Mouse (Mus musculus) forebrain, embryonic 14.5 days (tissue): ENCODE measurements at regions not wholly inside any gene's neighbourhood (a gene's known extent, or its start where the extent isn't known, plus 50 kb on each side); places are given as distances from the start of the nearest gene placed in this dataset.

ENCODE experiments used
- ATAC-seq: fragments of 200-750 bp; cut with Nextera tagmentation; 2 replicates; pipeline ENCODE4 v1.8.0; 2017; ENCODE audit warnings: mild to moderate bottlenecking, moderate library complexity
- DNase-seq: peaks from one replicate; pipeline ENCODE4 v3.0.0-alpha.2; 2015; ENCODE audit warnings: low spot score
- H3K27ac ChIP-seq: fragments of 300-500 bp; sonication (generic); 2 replicates; pipeline ENCODE4 v1.5.1; 2014; ENCODE audit warnings: low read depth, mild to moderate bottlenecking, control low read depth, low read length, moderate library complexity
- H3K27me3 ChIP-seq: fragments of 300-500 bp; sonication (generic); replicated peaks from 2 replicates; pipeline ENCODE4 v1.6.1; 2014; ENCODE audit warnings: low read length, control low read depth, mixed read lengths; ENCODE audit not compliant: control insufficient read depth, insufficient read depth
- H3K36me3 ChIP-seq: fragments of 300-500 bp; sonication (generic); 2 replicates; pipeline ENCODE4 v1.6.1; 2014; ENCODE audit warnings: low read length, control low read depth; ENCODE audit not compliant: control insufficient read depth, insufficient read depth
- H3K4me1 ChIP-seq: fragments of 300-500 bp; sonication (generic); 2 replicates; pipeline ENCODE4 v1.6.1; 2014; ENCODE audit warnings: antibody characterized with exemption, low read length, control low read depth; ENCODE audit not compliant: control insufficient read depth, insufficient read depth
- H3K4me2 ChIP-seq: fragments of 300-500 bp; sonication (generic); 2 replicates; pipeline ENCODE4 v1.6.1; 2014; ENCODE audit warnings: mild to moderate bottlenecking, control low read depth, low read length
- H3K4me3 ChIP-seq: fragments of 300-500 bp; sonication (generic); 2 replicates; pipeline ENCODE4 v1.5.1; 2014; ENCODE audit warnings: low read depth, low read length, control low read depth
- H3K9ac ChIP-seq: fragments of 300-500 bp; sonication (generic); 2 replicates; pipeline ENCODE4 v1.6.1; 2014; ENCODE audit warnings: mild to moderate bottlenecking, low read length, control low read depth, moderate library complexity
- H3K9me3 ChIP-seq: fragments of 300-500 bp; sonication (generic); replicated peaks from 2 replicates; pipeline ENCODE4 v1.6.1; 2016; ENCODE audit warnings: low read length, control low read depth, mixed read lengths; ENCODE audit not compliant: control insufficient read depth
- WGBS: fragments of 180-500 bp; shearing (Covaris S2); extraction: QIAGEN DNeasy Blood & Tissue Kit; methylation state at CpG from one replicate; pipeline ENCODE4 v1.1.7; 2014; 5-methylcytosine and 5-hydroxymethylcytosine counted together

- no peak overlapping the region for H3K4me3 ChIP-seq
- no peaks in the 10 kb centered on the region for H3K9me3 ChIP-seq
- H3K4me1 ChIP-seq = peaks cover 31% of the 10 kb centered on the region
- peak overlapping the region; percentile 90 for H3K27ac ChIP-seq
- no peaks in the 10 kb centered on the region for H3K27me3 ChIP-seq
- no peak for ATAC-seq
- no peaks in the 10 kb centered on the region for H3K36me3 ChIP-seq
- H3K4me2 ChIP-seq = peak overlapping the region; percentile 30; the same call in 1 of the 2 replicates
- WGBS = 45% methylated on average over 11 of the region's 11 CpGs
- peak; percentile 34 for DNase-seq
- H3K9ac ChIP-seq = no peak overlapping the region; the same call in 1 of the 2 replicates
Measured at GRCm38 (mm10) chr8:109415906-109416305, 77.9 kb upstream of the Pmfbp1 start.

DNA sequence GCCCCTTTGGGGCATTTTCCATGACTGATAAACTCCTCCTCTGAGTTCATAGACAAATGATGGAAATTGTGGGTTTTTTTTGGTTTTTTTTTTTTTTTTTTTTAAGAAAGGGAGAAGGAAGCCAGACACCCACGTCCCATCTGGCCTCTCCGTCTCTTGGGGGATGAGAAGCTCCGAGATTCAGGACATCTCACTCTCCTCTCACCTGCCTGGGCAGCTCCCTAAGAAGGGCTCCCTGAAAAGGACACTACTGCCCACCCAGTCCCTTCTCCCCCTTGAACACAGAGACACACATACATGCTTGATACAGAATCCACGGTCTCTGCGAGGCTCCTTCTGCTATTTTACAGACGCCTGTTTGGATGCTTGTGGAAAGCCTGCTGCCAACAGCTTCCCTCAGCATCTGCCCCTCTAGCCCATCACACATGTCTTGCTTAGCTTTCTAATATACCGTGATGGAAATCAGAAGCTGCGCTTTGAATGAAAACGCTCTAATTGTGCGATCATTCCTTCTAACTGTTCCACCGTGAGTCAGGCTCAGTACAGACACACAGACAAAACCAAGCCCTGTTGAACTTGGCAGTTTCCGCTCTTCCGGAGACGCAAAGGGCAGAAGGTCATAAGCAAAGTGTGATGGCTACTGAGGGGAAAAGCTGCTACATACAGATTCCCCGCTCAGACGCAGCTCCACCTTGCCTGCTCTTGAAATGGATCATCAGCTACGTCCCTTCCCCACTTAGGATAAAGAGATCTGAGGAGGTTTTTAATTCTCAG lies 77.3 kb upstream of the Pmfbp1 start:
- H3K4me3 ChIP-seq = no peak overlapping the region
- DNase-seq = peak; percentile 82

GRCm38 (mm10) chr8:109417222-109417621 lies 76.6 kb upstream of the Pmfbp1 start:
- no peaks in the 10 kb centered on the region for H3K9me3 ChIP-seq
- H3K36me3 ChIP-seq = no peaks in the 10 kb centered on the region
- H3K4me2 ChIP-seq = peak overlapping the region; percentile 30; the same call in 1 of the 2 replicates
- H3K27ac ChIP-seq = peak overlapping the region; percentile 90
- peak overlapping the region; percentile 47; the same call in 1 of the 2 replicates for H3K9ac ChIP-seq
- H3K4me3 ChIP-seq = no peak overlapping the region
- 31% methylated on average over 5 of the region's 5 CpGs for WGBS
- ATAC-seq (peak; percentile 84), DNase-seq (peak; percentile 91)
- H3K27me3 ChIP-seq = no peaks in the 10 kb centered on the region
- H3K4me1 ChIP-seq = peaks cover 31% of the 10 kb centered on the region

More for the DNA sequence above, 77.3 kb upstream of the Pmfbp1 start:
- Histone ChIP-seq H3K9me3 (no peaks in the 10 kb centered on the region), H3K4me1 (peaks cover 31% of the 10 kb centered on the region), H3K9ac (peak overlapping the region; percentile 47), H3K27ac (peak overlapping the region; percentile 90), H3K36me3 (no peaks in the 10 kb centered on the region), H3K27me3 (no peaks in the 10 kb centered on the region), H3K4me2 (peak overlapping the region; percentile 30)
- 58% methylated on average over 17 of the region's 17 CpGs for WGBS
- ATAC-seq = peak; percentile 60

GRCm38 (mm10) chr8:109417971-109418370 lies 75.9 kb upstream of the Pmfbp1 start:
- ATAC-seq (0 out of 2 replicates have a peak, but pooled peaks have one; percentile 13), DNase-seq (peak; percentile 70)
- Histone ChIP-seq H3K36me3 (no peaks in the 10 kb centered on the region), H3K4me2 (0 out of 2 replicates have a peak overlapping the region, but pooled peaks have one; percentile 11), H3K27ac (peak overlapping the region; percentile 68), H3K9me3 (no peaks in the 10 kb centered on the region), H3K9ac (peak overlapping the region; percentile 1; the same call in 1 of the 2 replicates), H3K27me3 (no peaks in the 10 kb centered on the region), H3K4me1 (peaks cover 31% of the 10 kb centered on the region), H3K4me3 (no peak overlapping the region)
- WGBS = 7% methylated on average over 12 of the region's 12 CpGs

DNA sequence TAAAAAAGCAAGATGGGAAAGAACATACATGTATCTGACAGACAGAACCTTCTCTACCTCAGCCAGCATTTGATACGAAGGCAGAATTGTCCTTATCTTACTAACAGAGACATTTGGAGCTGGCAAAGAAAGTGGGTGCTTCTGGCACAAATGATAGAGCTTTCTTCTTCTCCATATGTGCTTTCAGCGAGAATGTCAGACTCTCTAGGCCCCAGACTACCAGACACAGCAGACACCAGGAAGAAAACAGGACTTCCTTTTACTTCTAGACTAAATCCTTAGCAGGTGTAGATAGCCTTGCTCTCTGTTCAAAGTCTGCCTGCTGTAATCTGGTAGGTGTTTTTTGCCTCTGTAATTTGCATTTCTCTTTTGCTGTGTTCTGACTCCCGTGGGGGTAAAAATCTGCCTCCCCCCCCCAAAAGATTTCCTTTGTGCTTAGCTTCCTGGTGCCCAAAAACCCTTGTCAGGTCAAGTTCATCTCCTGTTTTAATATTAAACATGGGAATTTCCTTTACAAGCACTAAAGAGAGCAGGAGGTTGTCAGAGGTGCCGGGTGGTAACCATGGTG lies 74.7 kb upstream of the Pmfbp1 start:
- ATAC-seq = peak; percentile 27; the same call in 1 of the 2 replicates
- no peaks in the 10 kb centered on the region for H3K27me3 ChIP-seq
- H3K36me3 ChIP-seq = no peaks in the 10 kb centered on the region
- peaks cover 31% of the 10 kb centered on the region for H3K4me1 ChIP-seq
- H3K9me3 ChIP-seq = no peaks in the 10 kb centered on the region
- peak; percentile 74 for DNase-seq
- 29% methylated on average over 4 of the region's 4 CpGs for WGBS
- H3K4me3 ChIP-seq = no peak overlapping the region
- H3K4me2 ChIP-seq = no peak overlapping the region
- peak overlapping the region; percentile 68 for H3K27ac ChIP-seq
- H3K9ac ChIP-seq = no peak overlapping the region

GRCm38 (mm10) chr8:109424004-109424403 lies 69.8 kb upstream of the Pmfbp1 start:
- DNase-seq = no peak
- H3K27ac ChIP-seq = no peak overlapping the region
- 55% methylated on average over 5 of the region's 5 CpGs for WGBS
- H3K27me3 ChIP-seq = no peaks in the 10 kb centered on the region
- ATAC-seq = no peak
- H3K9ac ChIP-seq = no peak overlapping the region
- H3K4me3 ChIP-seq = no peak overlapping the region
- H3K4me1 ChIP-seq = no peaks in the 10 kb centered on the region
- no peak overlapping the region for H3K4me2 ChIP-seq
- no peaks in the 10 kb centered on the region for H3K36me3 ChIP-seq
- H3K9me3 ChIP-seq = no peaks in the 10 kb centered on the region

DNA sequence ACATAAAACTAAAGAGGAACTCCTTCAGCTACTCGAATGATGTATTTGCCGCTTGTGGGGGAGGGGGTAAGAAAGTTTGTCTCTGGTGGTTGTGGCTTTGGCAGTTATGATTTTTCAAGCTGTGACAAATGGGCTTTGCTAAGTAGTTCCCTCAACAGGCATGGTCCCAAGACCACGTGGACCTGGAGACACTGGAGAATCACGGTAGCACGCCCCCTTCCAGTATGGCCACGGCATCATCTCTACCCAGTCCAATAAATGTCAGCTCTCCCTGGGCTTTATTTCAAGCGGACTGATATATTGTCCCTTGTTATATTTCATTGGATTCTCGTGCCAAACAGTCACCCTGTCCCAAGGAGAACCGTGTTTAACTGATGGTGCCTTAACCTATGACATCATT lies 65.3 kb upstream of the Pmfbp1 start:
- no peak for DNase-seq
- no peak overlapping the region for H3K27ac ChIP-seq
- no peaks in the 10 kb centered on the region for H3K4me1 ChIP-seq
- ATAC-seq = no peak
- no peak overlapping the region for H3K4me2 ChIP-seq
- 93% methylated on average over 9 of the region's 9 CpGs for WGBS
- H3K36me3 ChIP-seq = no peaks in the 10 kb centered on the region
- no peak overlapping the region for H3K9ac ChIP-seq
- no peak overlapping the region for H3K4me3 ChIP-seq
- H3K9me3 ChIP-seq = no peaks in the 10 kb centered on the region
- no peaks in the 10 kb centered on the region for H3K27me3 ChIP-seq

DNA sequence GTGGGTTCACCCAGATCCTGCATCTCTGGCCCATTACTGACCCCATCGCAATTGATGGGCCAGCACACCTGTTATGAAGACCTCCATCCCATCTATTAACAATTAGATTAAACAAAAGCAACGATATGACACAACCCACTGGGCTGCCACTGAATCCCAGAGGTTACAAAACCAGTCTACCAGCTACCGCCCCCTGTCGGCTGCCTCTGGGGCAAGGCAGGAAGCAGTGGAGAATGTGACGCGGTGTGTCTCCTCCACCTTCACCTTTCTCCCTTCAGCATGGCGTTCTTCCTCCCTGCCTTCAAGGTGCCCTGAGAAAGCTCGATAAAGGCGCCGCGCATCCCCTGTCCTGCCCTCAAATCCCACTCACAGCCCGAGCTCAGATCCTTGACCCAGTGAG lies 59.3 kb upstream of the Pmfbp1 start:
- WGBS = 87% methylated on average over 12 of the region's 12 CpGs
- H3K4me1 ChIP-seq = peaks cover 5% of the 10 kb centered on the region; the same call in 1 of the 2 replicates
- no peak overlapping the region for H3K27ac ChIP-seq
- no peaks in the 10 kb centered on the region for H3K27me3 ChIP-seq
- DNase-seq (no peak), ATAC-seq (no peak)
- no peaks in the 10 kb centered on the region for H3K9me3 ChIP-seq
- no peak overlapping the region for H3K4me2 ChIP-seq
- no peaks in the 10 kb centered on the region for H3K36me3 ChIP-seq
- H3K4me3 ChIP-seq = no peak overlapping the region
- H3K9ac ChIP-seq = no peak overlapping the region

DNA sequence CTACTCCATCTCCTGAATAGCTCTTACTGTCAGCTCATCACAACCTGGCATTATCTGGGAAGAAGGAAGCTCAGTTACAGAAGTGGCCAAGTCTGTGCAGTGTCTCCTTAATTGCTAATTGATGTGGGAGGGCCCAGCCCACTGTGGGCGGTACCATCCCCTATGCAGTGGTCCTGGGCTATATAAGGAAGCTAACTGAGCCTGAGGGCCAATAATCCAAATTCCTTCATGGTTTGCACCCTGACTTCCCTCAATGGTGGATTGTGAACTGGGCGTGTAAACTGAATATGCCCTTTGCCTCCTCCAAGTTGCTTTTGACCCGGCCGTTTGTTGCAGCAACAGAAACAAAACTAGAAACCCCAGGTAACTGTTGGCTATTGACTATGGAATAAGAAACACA lies 57.8 kb upstream of the Pmfbp1 start:
- ATAC-seq = peak; percentile 40; the same call in 1 of the 2 replicates

More for the DNA sequence above, 57.8 kb upstream of the Pmfbp1 start:
- peaks cover 5% of the 10 kb centered on the region; the same call in 1 of the 2 replicates for H3K4me1 ChIP-seq
- no peaks in the 10 kb centered on the region for H3K36me3 ChIP-seq
- H3K27ac ChIP-seq = peak overlapping the region; percentile 90
- H3K9ac ChIP-seq = no peak overlapping the region; the same call in 1 of the 2 replicates
- DNase-seq = no peak
- H3K9me3 ChIP-seq = no peaks in the 10 kb centered on the region
- H3K27me3 ChIP-seq = no peaks in the 10 kb centered on the region
- 62% methylated on average over 4 of the region's 4 CpGs for WGBS
- no peak overlapping the region for H3K4me3 ChIP-seq
- no peak overlapping the region for H3K4me2 ChIP-seq
